In the genomic region with DNA sequence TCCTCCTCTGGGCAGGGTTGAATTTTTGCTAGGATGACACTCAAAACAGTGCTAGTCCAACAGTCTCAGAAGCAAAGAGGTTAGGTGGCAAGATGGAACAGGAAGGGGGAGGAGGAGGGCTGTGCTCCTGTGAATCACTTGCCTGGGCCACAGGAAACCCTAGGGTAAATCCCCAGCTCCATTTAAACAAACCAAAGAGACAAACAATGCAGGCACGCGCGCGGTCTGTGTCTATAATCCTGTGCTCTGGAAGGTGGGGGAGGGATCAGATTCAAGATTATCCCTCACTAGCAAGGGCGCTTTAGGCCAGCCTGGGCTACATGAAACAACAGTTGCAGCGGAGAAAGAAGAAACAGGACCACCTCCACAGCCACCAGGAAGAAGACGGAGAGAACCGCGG, we compare ENCODE assay signal across 11 mouse cellular contexts. TPM values are rescaled to one million over a fixed set of nuclear protein-coding genes. Genes with fewer than 3 reads are reported as not detected.
DNase-seq lines count a peak whose midpoint lies in the region; ATAC-seq and TF ChIP-seq lines count a peak whose summit lies in the region.
"Had no signal": no experiment of that assay in that cellular context is flagged by ENCODE, and none has a peak within 500 bp of the region (broad histone marks: within the 10 kb centered on the region; RNA-seq: fewer than 3 reads in every experiment).

No protein-coding gene starts in this region.

- no peak for ATAC-seq in lung, embryonic 14.5 days (ENCODE audit: insufficient read depth)

- peaks cover 10% of the 10 kb centered on the region; the same call in 1 of the 2 replicates for H3K4me1 ChIP-seq in lung, embryonic 14.5 days (ENCODE audit: insufficient read depth)
- H3K4me1 ChIP-seq in lung, adult 2 months (ENCODE audit: control insufficient read depth, insufficient read depth, low read length), result peaks cover 20% of the 10 kb centered on the region

- H3K36me3 ChIP-seq in lung, embryonic 14.5 days (ENCODE audit: insufficient read depth), result no peaks in the 10 kb centered on the region

- WGBS in lung, embryonic 14.5 days, result 56% methylated on average over 9 of the region's 9 CpGs
- 47% methylated on average over 9 of the region's 9 CpGs for WGBS in lung, adult 2 months

- H3K4me2 ChIP-seq in lung, embryonic 14.5 days, result no peak overlapping the region

- no peak overlapping the region for H3K9ac ChIP-seq in lung, embryonic 14.5 days

- no peak for TF ChIP-seq POLR2A in lung, adult 2 months (IDR thresholded peaks at IDR 0.05; ENCODE audit: borderline replicate concordance, extremely low read depth, low read depth, low read length)

- no peaks in the 10 kb centered on the region for H3K27me3 ChIP-seq in lung, embryonic 14.5 days (ENCODE audit: insufficient read depth, low read length)

- peak; percentile 2 for DNase-seq in adrenal gland, adult 2 months
- no peak for DNase-seq in adrenal gland, adult 8-10 months
- peak; percentile 38 for DNase-seq in lung, embryonic 14.5 days
- no peak for DNase-seq in lung, adult 2 months
- DNase-seq in induced T-regulatory cell, adult 2 months (ENCODE audit: low read depth), result peak; percentile 90
- peak; percentile 30 to 50 for DNase-seq in thymus, postnatal 10 days (ENCODE audit: low spot score in 2 of 2)
- no peak for DNase-seq in left cerebral cortex, adult 11 months (ENCODE audit: low spot score)
- DNase-seq in gastrocnemius, postnatal 25 days, result no peak

- peak overlapping the region; percentile 51; the same call in 1 of the 2 replicates for H3K27ac ChIP-seq in lung, embryonic 14.5 days (ENCODE audit: low read depth)

- H3K9me3 ChIP-seq in lung, embryonic 14.5 days (ENCODE audit: low read depth, low read length), result no peaks in the 10 kb centered on the region

- TF ChIP-seq CTCF in lung, embryonic 14.5 days (IDR thresholded peaks at IDR 0.05; ENCODE audit: low read depth), result no peak
- TF ChIP-seq CTCF in lung, adult 2 months (IDR thresholded peaks at IDR 0.05; ENCODE audit: insufficient read depth, low read length), result no peak

- H3K4me3 ChIP-seq in lung, embryonic 14.5 days (ENCODE audit: low read depth, low read length), result no peak overlapping the region
- no peak overlapping the region for H3K4me3 ChIP-seq in lung, adult 2 months (replicated peaks; ENCODE audit: extremely low read depth, low read depth, low read length)

RNA-seq across cellular contexts. Expression of a gene that starts 42.5 kb away (rescaled TPM):
- total RNA-seq in adrenal gland, adult 2 months (2021), result 10 to 100 TPM; 60.9 to 62.4 TPM
- 16.4 and 21.6 TPM in 2 replicates for polyA plus RNA-seq in adrenal gland, adult 2 months (2012; rRNA removed)
- 100 to 1,000 TPM in 2 of 4 experiments, 10 to 100 TPM in 2; 79.2 to 127 (median 99.1) TPM for total RNA-seq in adrenal gland, adult 8-10 months (2022)
- 48.3 and 56.1 TPM in 2 replicates for polyA plus RNA-seq in lung, embryonic 14.5 days (2014; fragmentation: Nextera tagmentation; extraction: Ambion mirVana)
- 24.8 and 28.3 TPM in 2 replicates for polyA plus RNA-seq in lung, adult 2 months (2012; rRNA removed)
- 10 to 100 TPM; 38.2 to 43.5 TPM for total RNA-seq in gastrocnemius, postnatal 25 days (2021)

RNA-seq across cellular contexts. Expression of a gene that starts 48.1 kb away (rescaled TPM):
- total RNA-seq in adrenal gland, adult 2 months (2021), result not detected
- polyA plus RNA-seq in adrenal gland, adult 2 months (2012; rRNA removed), result not detected in 2 replicates
- total RNA-seq in adrenal gland, adult 8-10 months (2022), result not detected
- polyA plus RNA-seq in lung, embryonic 14.5 days (2014; fragmentation: Nextera tagmentation; extraction: Ambion mirVana), result not detected in 2 replicates
- 0.11 TPM in 1 of 2 replicates, not detected in the other for polyA plus RNA-seq in lung, adult 2 months (2012; rRNA removed)
- total RNA-seq in gastrocnemius, postnatal 25 days (2021), result not detected
- total RNA-seq: adrenal gland, adult 18-20 months; granulocyte monocyte progenitor cell, adult 5-6 weeks; layer of hippocampus, postnatal 10 days had no signal

Comparison
In these comparisons a context has a peak if more than half of its experiments do, and no peak if none do; other contexts are left out.
1. DNase-seq: peak in adrenal gland, adult 2 months (single experiment), lung, embryonic 14.5 days (single experiment), induced T-regulatory cell, adult 2 months (single experiment) and thymus, postnatal 10 days (2 of 2); none in adrenal gland, adult 8-10 months (single experiment), lung, adult 2 months (single experiment), left cerebral cortex, adult 11 months (single experiment) and gastrocnemius, postnatal 25 days (single experiment).